Mouse (Mus musculus) heart, postnatal 0 days (tissue): ENCODE data around the gene Rtraf. TPM values are rescaled to one million over a fixed set of nuclear protein-coding genes. Genes with fewer than 3 reads are reported as not detected.

ENCODE experiments used
- ATAC-seq: fragments of 200-750 bp; cut with Nextera tagmentation; 2 replicates; pipeline ENCODE4 v1.8.0; 2017; ENCODE audit warnings: low read depth, moderate number of reproducible peaks, moderate library complexity; ENCODE audit not compliant: insufficient read depth
- DNase-seq: peaks from one replicate; pipeline ENCODE4 v3.0.0-alpha.2; 2016; ENCODE audit warnings: low spot score
- H3K27ac ChIP-seq: fragments of 300-500 bp; sonication (generic); 2 replicates; pipeline ENCODE4 v1.5.1; 2014; ENCODE audit warnings: low read depth, mild to moderate bottlenecking
- H3K27me3 ChIP-seq: fragments of 300-500 bp; sonication (generic); 2 replicates; pipeline ENCODE4 v1.6.1; 2014; ENCODE audit warnings: low read length, mixed read lengths; ENCODE audit not compliant: control insufficient read depth, insufficient read depth
- H3K36me3 ChIP-seq: fragments of 300-500 bp; sonication (generic); replicated peaks from 2 replicates; pipeline ENCODE4 v1.6.1; 2014; ENCODE audit warnings: low read length, mixed read lengths; ENCODE audit not compliant: control insufficient read depth, insufficient read depth
- H3K4me1 ChIP-seq: fragments of 300-500 bp; sonication (generic); 2 replicates; pipeline ENCODE4 v1.6.1; 2014; ENCODE audit warnings: antibody characterized with exemption; ENCODE audit not compliant: control insufficient read depth, insufficient read depth
- H3K4me2 ChIP-seq: fragments of 300-500 bp; sonication (generic); 2 replicates; pipeline ENCODE4 v1.6.1; 2014; ENCODE audit warnings: low read depth, mild to moderate bottlenecking, low read length, moderate library complexity
- H3K4me3 ChIP-seq: fragments of 300-500 bp; sonication (generic); 2 replicates; pipeline ENCODE4 v1.5.1; 2014; ENCODE audit warnings: low read depth, low read length
- H3K9ac ChIP-seq: fragments of 300-500 bp; sonication (generic); replicated peaks from 2 replicates; pipeline ENCODE4 v1.6.1; 2014; ENCODE audit warnings: low read depth, low read length, mixed read lengths
- H3K9me3 ChIP-seq: fragments of 300-500 bp; sonication (generic); replicated peaks from 2 replicates; pipeline ENCODE4 v1.6.1; 2016; ENCODE audit warnings: low read length; ENCODE audit not compliant: control insufficient read depth
- CTCF ChIP-seq: IDR thresholded peaks from 2 replicates; pipeline ENCODE4 v1.5.1; 2016; ENCODE audit warnings: antibody characterized with exemption, control low read depth, low read depth
- EP300 ChIP-seq: IDR thresholded peaks from 2 replicates; pipeline ENCODE4 v1.6.1; 2016; ENCODE audit warnings: antibody characterized with exemption, low read depth
- WGBS: fragments of 180-500 bp; shearing (Covaris S2); extraction: QIAGEN DNeasy Blood & Tissue Kit; methylation state at CpG from one replicate; pipeline ENCODE4 v1.1.7; 2014; 5-methylcytosine and 5-hydroxymethylcytosine counted together
- polyA plus RNA-seq: library from polyadenylated mRNA; unstranded; fragments of >200 nt; fragmentation: Nextera tagmentation; extraction: Ambion mirVana; gene quantifications from 2 replicates; pipeline ENCODE4 v1.2.1, GENCODE M21; 2015
- total RNA-seq: library from RNA; depleted of rRNA; stranded (reverse); fragments of >200 nt; gene quantifications from 2 replicates; pipeline ENCODE4 v1.2.3, GENCODE M21; 2014; ENCODE audit warnings: low replicate concordance

Gene Rtraf
- total and polyA plus RNA-seq, 2 experiments from 2014 or later: 73.8 to 177 TPM

GRCm38 (mm10) chr14:19796541-19797304, 26.9 kb downstream of the Rtraf start:
- no peak for TF ChIP-seq EP300
- no peak for TF ChIP-seq CTCF
- no peaks in the 10 kb centered on the region for H3K9me3 ChIP-seq
- H3K4me2 ChIP-seq: no peak overlapping the region
- H3K4me3 ChIP-seq: no peak overlapping the region
- ATAC-seq (no peak), DNase-seq (no peak)
- no peaks in the 10 kb centered on the region for H3K4me1 ChIP-seq
- no peak overlapping the region for H3K9ac ChIP-seq
- no peaks in the 10 kb centered on the region for H3K27me3 ChIP-seq
- 62% methylated on average over 18 of the region's 18 CpGs for WGBS
- peaks cover 60% of the 10 kb centered on the region for H3K36me3 ChIP-seq
- H3K27ac ChIP-seq: no peak overlapping the region

- no peak for TF ChIP-seq EP300
- no peak for TF ChIP-seq CTCF
- peaks cover 56% of the 10 kb centered on the region for H3K36me3 ChIP-seq
- H3K27me3 ChIP-seq: no peaks in the 10 kb centered on the region
- H3K9ac ChIP-seq: no peak overlapping the region
- no peak overlapping the region for H3K4me2 ChIP-seq
- no peak overlapping the region for H3K4me3 ChIP-seq
- no peaks in the 10 kb centered on the region for H3K9me3 ChIP-seq
- peak overlapping the region; percentile 44 for H3K27ac ChIP-seq
- no peaks in the 10 kb centered on the region for H3K4me1 ChIP-seq
- peak; percentile 39; the same call in 1 of the 2 replicates for ATAC-seq
- 45% methylated on average over 4 of the region's 4 CpGs for WGBS
- no peak for DNase-seq
These were observed 28.7 kb downstream of the Rtraf start for GRCm38 (mm10) chr14:19794881-19795280.

GRCm38 (mm10) chr14:19788443-19788842, 35.2 kb downstream of the Rtraf start:
- no peaks in the 10 kb centered on the region for H3K27me3 ChIP-seq
- DNase-seq (no peak), ATAC-seq (no peak)
- H3K4me1 ChIP-seq: no peaks in the 10 kb centered on the region
- 63% methylated on average over 1 of the region's 1 CpGs for whole genome bisulfite sequencing
- no peak overlapping the region for H3K4me3 ChIP-seq
- no peaks in the 10 kb centered on the region for H3K9me3 ChIP-seq
- TF ChIP-seq CTCF (no peak), EP300 (no peak)
- H3K4me2 ChIP-seq: no peak overlapping the region
- peaks cover 28% of the 10 kb centered on the region for H3K36me3 ChIP-seq
- H3K27ac ChIP-seq: no peak overlapping the region
- H3K9ac ChIP-seq: no peak overlapping the region

GRCm38 (mm10) chr14:19785797-19786588, 37.6 kb downstream of the Rtraf start:
- TF ChIP-seq EP300 (no peak), CTCF (no peak)
- ATAC-seq: no peak
- Histone ChIP-seq H3K27ac (no peak overlapping the region), H3K9me3 (no peaks in the 10 kb centered on the region), H3K9ac (no peak overlapping the region), H3K36me3 (peaks cover 23% of the 10 kb centered on the region), H3K27me3 (no peaks in the 10 kb centered on the region), H3K4me2 (no peak overlapping the region), H3K4me1 (no peaks in the 10 kb centered on the region), H3K4me3 (no peak overlapping the region)
- 79% methylated on average over 9 of the region's 9 CpGs for WGBS
- DNase-seq: no peak

GRCm38 (mm10) chr14:19777945-19778344, 45.7 kb downstream of the Rtraf start:
- H3K36me3 ChIP-seq: peaks cover 43% of the 10 kb centered on the region
- TF ChIP-seq EP300: no peak
- no peak for TF ChIP-seq CTCF
- H3K9me3 ChIP-seq: no peaks in the 10 kb centered on the region
- no peak overlapping the region for H3K27ac ChIP-seq
- no peaks in the 10 kb centered on the region for H3K27me3 ChIP-seq
- ATAC-seq (no peak), DNase-seq (no peak)
- 88% methylated on average over 13 of the region's 13 CpGs for WGBS
- H3K9ac ChIP-seq: no peak overlapping the region
- no peak overlapping the region for H3K4me3 ChIP-seq
- H3K4me2 ChIP-seq: no peak overlapping the region
- no peaks in the 10 kb centered on the region; the same call in 1 of the 2 replicates for H3K4me1 ChIP-seq
